In genomic region chr17:47327969-47328368, GRCm38 (mm10) we compare ENCODE assay signal across 13 mouse cellular contexts. TPM values are rescaled to one million over a fixed set of nuclear protein-coding genes. Genes with fewer than 3 reads are reported as not detected.
DNase-seq lines count a peak whose midpoint lies in the region; ATAC-seq and TF ChIP-seq lines count a peak whose summit lies in the region.
"Had no signal": no experiment of that assay in that cellular context is flagged by ENCODE, and none has a peak within 500 bp of the region (broad histone marks: within the 10 kb centered on the region; RNA-seq: fewer than 3 reads in every experiment).

No protein-coding gene starts in this region.

- H3K9ac ChIP-seq in intestine, postnatal 0 days (ENCODE audit: low read depth, low read length), result no peak overlapping the region
- H3K9ac ChIP-seq in intestine, embryonic 15.5 days, result no peak overlapping the region
- H3K9ac ChIP-seq in midbrain, embryonic 14.5 days (replicated peaks; ENCODE audit: low read length), result no peak overlapping the region
- H3K9ac ChIP-seq in midbrain, embryonic 16.5 days (ENCODE audit: low read depth, low read length), result no peak overlapping the region
- no peak overlapping the region for H3K9ac ChIP-seq in stomach, postnatal 0 days (ENCODE audit: low read length)
- H3K9ac ChIP-seq: embryonic facial prominence, embryonic 15.5 days; heart, embryonic 13.5 days; limb, embryonic 15.5 days had no signal

- TF ChIP-seq CTCF in intestine, postnatal 0 days (IDR thresholded peaks at IDR 0.05; ENCODE audit: low read depth), result peak; percentile 50
- peak; percentile 32; the same call in 1 of the 2 replicates for TF ChIP-seq CTCF in bone marrow macrophage, adult 2 months (IDR thresholded peaks at IDR 0.05; ENCODE audit: low read depth, low read length)
- peak; percentile 59 for TF ChIP-seq CTCF in stomach, postnatal 0 days (IDR thresholded peaks at IDR 0.05; ENCODE audit: low read depth)

- no peaks in the 10 kb centered on the region for H3K9me3 ChIP-seq in intestine, postnatal 0 days (ENCODE audit: control insufficient read depth)
- no peaks in the 10 kb centered on the region for H3K9me3 ChIP-seq in intestine, embryonic 15.5 days
- H3K9me3 ChIP-seq in midbrain, embryonic 14.5 days (ENCODE audit: control insufficient read depth, low read length), result no peaks in the 10 kb centered on the region
- H3K9me3 ChIP-seq in midbrain, embryonic 16.5 days (replicated peaks; ENCODE audit: control insufficient read depth, low read length, poor library complexity, severe bottlenecking), result no peaks in the 10 kb centered on the region
- no peaks in the 10 kb centered on the region for H3K9me3 ChIP-seq in stomach, postnatal 0 days (ENCODE audit: control insufficient read depth, low read length)
- H3K9me3 ChIP-seq: embryonic facial prominence, embryonic 15.5 days; heart, embryonic 13.5 days; limb, embryonic 15.5 days; megakaryocyte, embryonic 14.5 days had no signal

- H3K4me2 ChIP-seq in intestine, postnatal 0 days (replicated peaks; ENCODE audit: low read depth), result no peak overlapping the region
- H3K4me2 ChIP-seq in intestine, embryonic 15.5 days (replicated peaks), result no peak overlapping the region
- no peak overlapping the region for H3K4me2 ChIP-seq in midbrain, embryonic 14.5 days (ENCODE audit: low read length)
- H3K4me2 ChIP-seq in midbrain, embryonic 16.5 days (ENCODE audit: low read length), result no peak overlapping the region
- no peak overlapping the region for H3K4me2 ChIP-seq in stomach, postnatal 0 days (replicated peaks; ENCODE audit: low read depth)
- H3K4me2 ChIP-seq: embryonic facial prominence, embryonic 15.5 days; heart, embryonic 13.5 days; limb, embryonic 15.5 days had no signal

- peaks cover 11% of the 10 kb centered on the region; the same call in 1 of the 2 replicates for H3K36me3 ChIP-seq in intestine, postnatal 0 days (ENCODE audit: control insufficient read depth, insufficient read depth)
- H3K36me3 ChIP-seq in intestine, embryonic 15.5 days, result peaks cover 31% of the 10 kb centered on the region
- H3K36me3 ChIP-seq in midbrain, embryonic 14.5 days (ENCODE audit: control insufficient read depth, insufficient read depth, low read length), result peaks cover 68% of the 10 kb centered on the region
- peaks cover 15% of the 10 kb centered on the region for H3K36me3 ChIP-seq in midbrain, embryonic 16.5 days (ENCODE audit: control insufficient read depth, insufficient read depth, low read length)
- H3K36me3 ChIP-seq in stomach, postnatal 0 days (ENCODE audit: control insufficient read depth, insufficient read depth, low read length), result peaks cover 18% of the 10 kb centered on the region; the same call in 1 of the 2 replicates

- no peak for ATAC-seq in intestine, postnatal 0 days
- ATAC-seq in intestine, embryonic 15.5 days, result no peak
- ATAC-seq in midbrain, embryonic 14.5 days (ENCODE audit: low FRiP score, low TSS enrichment), result no peak
- no peak for ATAC-seq in midbrain, embryonic 16.5 days
- no peak for ATAC-seq in stomach, postnatal 0 days (ENCODE audit: low FRiP score, low TSS enrichment)

- H3K4me3 ChIP-seq in intestine, postnatal 0 days (ENCODE audit: low read depth, low read length), result no peak overlapping the region
- no peak overlapping the region for H3K4me3 ChIP-seq in intestine, embryonic 15.5 days (replicated peaks)
- H3K4me3 ChIP-seq in midbrain, embryonic 14.5 days (replicated peaks; ENCODE audit: low read depth, low read length), result no peak overlapping the region
- no peak overlapping the region for H3K4me3 ChIP-seq in midbrain, embryonic 16.5 days (ENCODE audit: low read depth, low read length)
- H3K4me3 ChIP-seq in bone marrow macrophage, adult 2 months (ENCODE audit: insufficient read depth, low read length), result no peak overlapping the region
- H3K4me3 ChIP-seq in stomach, postnatal 0 days (ENCODE audit: low read depth, low read length), result no peak overlapping the region
- H3K4me3 ChIP-seq: embryonic facial prominence, embryonic 15.5 days; heart, embryonic 13.5 days; limb, embryonic 15.5 days; megakaryocyte, embryonic 14.5 days had no signal

- no peak for TF ChIP-seq EP300 in stomach, postnatal 0 days (optimal IDR thresholded peaks at IDR 0.05)

- no peak overlapping the region for H3K27ac ChIP-seq in intestine, postnatal 0 days (ENCODE audit: low read depth, low read length)
- no peak overlapping the region for H3K27ac ChIP-seq in intestine, embryonic 15.5 days
- no peak overlapping the region for H3K27ac ChIP-seq in midbrain, embryonic 14.5 days (replicated peaks; ENCODE audit: low read depth, low read length)
- no peak overlapping the region for H3K27ac ChIP-seq in midbrain, embryonic 16.5 days (ENCODE audit: low read length)
- no peak overlapping the region for H3K27ac ChIP-seq in bone marrow macrophage, adult 2 months (ENCODE audit: insufficient read depth, low read depth, low read length)
- H3K27ac ChIP-seq in stomach, postnatal 0 days (replicated peaks), result no peak overlapping the region
- H3K27ac ChIP-seq: embryonic facial prominence, embryonic 15.5 days; heart, embryonic 13.5 days; limb, embryonic 15.5 days had no signal

- 76% methylated on average over 7 of the region's 7 CpGs for WGBS in intestine, postnatal 0 days
- WGBS in intestine, embryonic 15.5 days, result 69% methylated on average over 7 of the region's 7 CpGs
- 67% methylated on average over 7 of the region's 7 CpGs for WGBS in midbrain, embryonic 14.5 days
- WGBS in midbrain, embryonic 16.5 days, result 74% methylated on average over 7 of the region's 7 CpGs
- 67% methylated on average over 7 of the region's 7 CpGs for WGBS in stomach, postnatal 0 days

- no peaks in the 10 kb centered on the region for H3K27me3 ChIP-seq in intestine, postnatal 0 days (replicated peaks; ENCODE audit: control insufficient read depth, insufficient read depth, low read length)
- H3K27me3 ChIP-seq in intestine, embryonic 15.5 days (replicated peaks), result no peaks in the 10 kb centered on the region
- no peaks in the 10 kb centered on the region for H3K27me3 ChIP-seq in midbrain, embryonic 14.5 days (ENCODE audit: control insufficient read depth, insufficient read depth, low read length)
- no peaks in the 10 kb centered on the region for H3K27me3 ChIP-seq in midbrain, embryonic 16.5 days (ENCODE audit: control insufficient read depth, insufficient read depth, low read depth, low read length)
- H3K27me3 ChIP-seq in stomach, postnatal 0 days (ENCODE audit: control insufficient read depth, insufficient read depth, low read length), result no peaks in the 10 kb centered on the region
- H3K27me3 ChIP-seq: embryonic facial prominence, embryonic 15.5 days; heart, embryonic 13.5 days; limb, embryonic 15.5 days; megakaryocyte, embryonic 14.5 days had no signal

- no peaks in the 10 kb centered on the region for H3K4me1 ChIP-seq in intestine, postnatal 0 days (replicated peaks; ENCODE audit: control insufficient read depth, insufficient read depth, low read length)
- no peaks in the 10 kb centered on the region for H3K4me1 ChIP-seq in intestine, embryonic 15.5 days (replicated peaks)
- no peaks in the 10 kb centered on the region for H3K4me1 ChIP-seq in midbrain, embryonic 14.5 days (ENCODE audit: control insufficient read depth, insufficient read depth, low read length)
- no peaks in the 10 kb centered on the region for H3K4me1 ChIP-seq in midbrain, embryonic 16.5 days (ENCODE audit: control insufficient read depth, insufficient read depth, low read length)
- H3K4me1 ChIP-seq in bone marrow macrophage, adult 2 months (ENCODE audit: control insufficient read depth, insufficient read depth, low read length), result peaks cover 5% of the 10 kb centered on the region; the same call in 1 of the 2 replicates
- H3K4me1 ChIP-seq in stomach, postnatal 0 days (replicated peaks; ENCODE audit: control insufficient read depth, insufficient read depth), result no peaks in the 10 kb centered on the region

- TF ChIP-seq POLR2A in bone marrow macrophage, adult 2 months (IDR thresholded peaks at IDR 0.05; ENCODE audit: borderline replicate concordance, low read depth, low read length), result no peak

- DNase-seq in midbrain, embryonic 14.5 days, result peak; percentile 40
- no peak for DNase-seq in stomach, postnatal 0 days (ENCODE audit: low spot score)
- DNase-seq in right cerebral cortex, adult 2 months (ENCODE audit: low spot score in 2 of 2), result no peak
- DNase-seq: adrenal gland, postnatal 10 days; cerebellum, adult 11-12 months had no signal

RNA-seq across cellular contexts. Expression of gene Mrps10, which starts 40.7 kb away (rescaled TPM):
- 46.8 and 49.6 TPM in 2 replicates for polyA plus RNA-seq in intestine, postnatal 0 days (2015; fragmentation: Nextera tagmentation; extraction: Ambion mirVana)
- 75.5 and 83.0 TPM in 2 replicates for polyA plus RNA-seq in intestine, embryonic 15.5 days (2015; fragmentation: Nextera tagmentation; extraction: Ambion mirVana)
- polyA plus RNA-seq in midbrain, embryonic 14.5 days (2014; fragmentation: Nextera tagmentation; extraction: Ambion mirVana), result 79.6 and 83.3 TPM in 2 replicates
- 63.6 and 67.6 TPM in 2 replicates for polyA plus RNA-seq in midbrain, embryonic 16.5 days (2015; fragmentation: Nextera tagmentation; extraction: Ambion mirVana)
- polyA plus RNA-seq in bone marrow macrophage, adult 2 months (2012; ENCODE audit: insufficient read depth, insufficient read length, missing spikeins), result 20.5 and 22.7 TPM in 2 replicates
- 58.6 and 59.5 TPM in 2 replicates for polyA plus RNA-seq in stomach, postnatal 0 days (2015; fragmentation: Nextera tagmentation; extraction: Ambion mirVana)

RNA-seq across cellular contexts. Expression of gene Guca1b, which starts 57.2 kb away (rescaled TPM):
- 0.13 and 0.17 TPM in 2 replicates for polyA plus RNA-seq in intestine, postnatal 0 days (2015; fragmentation: Nextera tagmentation; extraction: Ambion mirVana)
- polyA plus RNA-seq in intestine, embryonic 15.5 days (2015; fragmentation: Nextera tagmentation; extraction: Ambion mirVana), result 0.52 and 0.78 TPM in 2 replicates
- polyA plus RNA-seq in midbrain, embryonic 14.5 days (2014; fragmentation: Nextera tagmentation; extraction: Ambion mirVana), result 0.30 and 0.69 TPM in 2 replicates
- 0.33 and 0.37 TPM in 2 replicates for polyA plus RNA-seq in midbrain, embryonic 16.5 days (2015; fragmentation: Nextera tagmentation; extraction: Ambion mirVana)
- 0.99 TPM in 2 replicates for polyA plus RNA-seq in bone marrow macrophage, adult 2 months (2012; ENCODE audit: insufficient read depth, insufficient read length, missing spikeins)
- polyA plus RNA-seq in stomach, postnatal 0 days (2015; fragmentation: Nextera tagmentation; extraction: Ambion mirVana), result 0.17 and 0.22 TPM in 2 replicates
